Mouse (Mus musculus): ENCODE measurements around the gene Ankle1.

- TF ChIP-seq GATA1 (IDR thresholded peaks at IDR 0.05; ENCODE audit: borderline replicate concordance, low read length) (no peak), FLI1 (IDR thresholded peaks at IDR 0.05; ENCODE audit: low read length) (no peak)
These were observed 26.8 kb upstream of the Ankle1 start for GRCm38 (mm10) chr8:71379008-71379407.

Measured in megakaryocyte, embryonic 14.5 days (primary cell).